ENCODE assay signal across 8 mouse cellular contexts in genomic region chr5:16947430-16947829, GRCm38 (mm10).
A peak's percentile ranks its signal among the peaks of the same experiment; 100 is the strongest.
DNase-seq lines count a peak whose midpoint lies in the region; ATAC-seq and TF ChIP-seq lines count a peak whose summit lies in the region.

No protein-coding gene starts in this region.

- H3K4me3 ChIP-seq in kidney, adult 2 months (ENCODE audit: insufficient read depth, low read depth, low read length) = no peak overlapping the region
- H3K4me3 ChIP-seq in G1E (ENCODE audit: low read depth, low read length) = no peak overlapping the region
- no peak overlapping the region for H3K4me3 ChIP-seq in embryonic facial prominence, embryonic 14.5 days (ENCODE audit: low read depth, low read length)
- no peak overlapping the region for H3K4me3 ChIP-seq in lung, postnatal 0 days (ENCODE audit: low read depth, low read length)

- H3K27ac ChIP-seq in kidney, adult 2 months (ENCODE audit: insufficient read depth, low read depth, low read length) = no peak overlapping the region
- H3K27ac ChIP-seq in embryonic facial prominence, embryonic 14.5 days (replicated peaks; ENCODE audit: low read depth, low read length) = no peak overlapping the region
- H3K27ac ChIP-seq in lung, postnatal 0 days (ENCODE audit: low read length) = no peak overlapping the region

- 0 out of 2 replicates have a peak, but pooled peaks have one; percentile 13 for TF ChIP-seq CTCF in kidney, adult 2 months (conservative IDR thresholded peaks at IDR 0.05; ENCODE audit: insufficient read depth, insufficient read length, low read depth, low read length)
- TF ChIP-seq CTCF in G1E (IDR thresholded peaks at IDR 0.05; ENCODE audit: low read depth, low read length) = no peak
- TF ChIP-seq CTCF in lung, postnatal 0 days (IDR thresholded peaks at IDR 0.05) = peak; percentile 73

- no peak overlapping the region for H3K9ac ChIP-seq in embryonic facial prominence, embryonic 14.5 days (ENCODE audit: low read depth, low read length)
- H3K9ac ChIP-seq in lung, postnatal 0 days (replicated peaks; ENCODE audit: low read depth) = no peak overlapping the region

- no peaks in the 10 kb centered on the region for H3K36me3 ChIP-seq in kidney, adult 2 months (ENCODE audit: control insufficient read depth, insufficient read depth, low read length)
- no peaks in the 10 kb centered on the region for H3K36me3 ChIP-seq in G1E (replicated peaks)
- no peaks in the 10 kb centered on the region for H3K36me3 ChIP-seq in embryonic facial prominence, embryonic 14.5 days (ENCODE audit: control insufficient read depth, insufficient read depth, low read length)
- no peaks in the 10 kb centered on the region for H3K36me3 ChIP-seq in lung, postnatal 0 days (ENCODE audit: insufficient read depth, low read length)

- H3K4me1 ChIP-seq in kidney, adult 2 months (ENCODE audit: control insufficient read depth, insufficient read depth, low read length) = no peaks in the 10 kb centered on the region
- H3K4me1 ChIP-seq in G1E (ENCODE audit: insufficient read depth, low read depth, low read length) = no peaks in the 10 kb centered on the region
- no peaks in the 10 kb centered on the region for H3K4me1 ChIP-seq in embryonic facial prominence, embryonic 14.5 days (ENCODE audit: control insufficient read depth, insufficient read depth, low read length)
- no peaks in the 10 kb centered on the region for H3K4me1 ChIP-seq in lung, postnatal 0 days (ENCODE audit: insufficient read depth, low read depth, low read length)

- H3K27me3 ChIP-seq in kidney, adult 2 months (replicated peaks; ENCODE audit: control insufficient read depth, insufficient read depth, low read length) = no peaks in the 10 kb centered on the region
- H3K27me3 ChIP-seq in G1E (ENCODE audit: insufficient read depth, low read length) = no peaks in the 10 kb centered on the region
- H3K27me3 ChIP-seq in embryonic facial prominence, embryonic 14.5 days (replicated peaks; ENCODE audit: control insufficient read depth, insufficient read depth, low read length) = no peaks in the 10 kb centered on the region
- no peaks in the 10 kb centered on the region for H3K27me3 ChIP-seq in lung, postnatal 0 days (replicated peaks; ENCODE audit: insufficient read depth, low read length)

- ATAC-seq in G1E (ENCODE audit: extremely low read depth, insufficient number of reproducible peaks, low FRiP score, poor library complexity, severe bottlenecking) = peak; percentile 34; the same call in 1 of the 2 replicates
- ATAC-seq in embryonic facial prominence, embryonic 14.5 days (ENCODE audit: low read depth) = no peak
- ATAC-seq in lung, postnatal 0 days = no peak

- TF ChIP-seq POLR2A in kidney, adult 2 months (IDR thresholded peaks at IDR 0.05; ENCODE audit: low read depth, low read length) = no peak

- no peak overlapping the region for H3K4me2 ChIP-seq in embryonic facial prominence, embryonic 14.5 days (ENCODE audit: low read depth, low read length)
- no peak overlapping the region for H3K4me2 ChIP-seq in lung, postnatal 0 days (replicated peaks; ENCODE audit: low read depth, low read length)

- WGBS in kidney, adult 2 months = 21% methylated on average over 1 of the region's 1 CpGs
- 25% methylated on average over 1 of the region's 1 CpGs for WGBS in embryonic facial prominence, embryonic 14.5 days
- 17% methylated on average over 1 of the region's 1 CpGs for WGBS in lung, postnatal 0 days

- DNase-seq in kidney, adult 2 months = peak; percentile 46
- no peak for DNase-seq in kidney, adult 18-20 months
- no peak for DNase-seq in G1E (ENCODE audit: low spot score)
- peak; percentile 82 for DNase-seq in embryonic facial prominence, embryonic 14.5 days (ENCODE audit: low spot score)
- peak; percentile 82 for DNase-seq in lung, postnatal 0 days (ENCODE audit: low spot score)
- DNase-seq in urinary bladder, adult 2 months (ENCODE audit: low spot score) = no peak
- DNase-seq in adrenal gland, adult 8-10 months = no peak
- no peak for DNase-seq in frontal cortex, postnatal 10 days (ENCODE audit: low spot score in 2 of 2)

- H3K9me3 ChIP-seq in G1E (replicated peaks) = no peaks in the 10 kb centered on the region
- H3K9me3 ChIP-seq in embryonic facial prominence, embryonic 14.5 days (ENCODE audit: control insufficient read depth, low read length) = no peaks in the 10 kb centered on the region
- no peaks in the 10 kb centered on the region for H3K9me3 ChIP-seq in lung, postnatal 0 days (ENCODE audit: low read length)

- no peak for TF ChIP-seq EP300 in lung, postnatal 0 days (IDR thresholded peaks at IDR 0.05)

Comparison
In these comparisons a context has a peak if more than half of its experiments do, and no peak if none do; other contexts are left out.
1. DNase-seq: peak in kidney, adult 2 months (single experiment), embryonic facial prominence, embryonic 14.5 days (single experiment) and lung, postnatal 0 days (single experiment); none in kidney, adult 18-20 months (single experiment), G1E (single experiment), urinary bladder, adult 2 months (single experiment), adrenal gland, adult 8-10 months (single experiment) and frontal cortex, postnatal 10 days (0 of 2).